In the genomic region with DNA sequence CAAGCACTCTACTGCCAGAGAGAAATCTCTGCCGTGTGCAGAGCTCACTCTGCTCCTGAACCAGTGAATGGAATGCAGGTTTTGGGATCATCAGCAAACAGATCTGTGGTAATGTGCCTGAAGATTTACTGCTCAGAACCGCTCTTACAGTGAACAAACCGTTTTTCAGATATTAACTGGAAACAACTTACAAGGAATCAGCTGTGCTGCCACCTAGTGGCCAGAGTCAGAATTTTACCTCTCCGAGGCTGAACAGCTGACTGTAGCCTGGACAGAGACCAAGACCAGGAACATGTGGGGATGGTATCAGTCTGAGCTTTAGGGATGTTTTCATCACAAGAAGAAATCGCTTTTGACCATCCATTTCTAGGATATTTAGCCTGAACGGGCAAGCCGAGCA, we compare ENCODE assay signal across 8 mouse cellular contexts.
DNase-seq lines count a peak whose midpoint lies in the region; ATAC-seq and TF ChIP-seq lines count a peak whose summit lies in the region.
"Not testable (repeated sequence)": the region's sequence is repeated elsewhere in the genome, so short reads cannot be mapped to it uniquely, and the experiment has no call there.

No protein-coding gene starts in this region.

- 15% methylated on average over 5 of the region's 7 CpGs for WGBS in lung, postnatal 0 days

- not testable (repeated sequence) for H3K9me3 ChIP-seq in lung, postnatal 0 days (ENCODE audit: low read length)

- peak; percentile 40 for TF ChIP-seq CTCF in lung, postnatal 0 days (IDR thresholded peaks at IDR 0.05)

- H3K27me3 ChIP-seq in lung, postnatal 0 days (replicated peaks; ENCODE audit: insufficient read depth, low read length): not testable (repeated sequence)

- not testable (repeated sequence) for TF ChIP-seq EP300 in lung, postnatal 0 days (IDR thresholded peaks at IDR 0.05)

- not testable (repeated sequence) for H3K4me2 ChIP-seq in lung, postnatal 0 days (replicated peaks; ENCODE audit: low read depth, low read length)

- peak; percentile 49 for DNase-seq in adrenal gland, postnatal 10 days
- DNase-seq in cerebellum, postnatal 25 days: peak; percentile 18 to 58
- DNase-seq in heart, adult 8-10 months (ENCODE audit: low spot score): peak; percentile 8
- peak; percentile 44 for DNase-seq in kidney, adult 9 months
- peak; percentile 9 to 25 for DNase-seq in layer of hippocampus, postnatal 36 days
- not testable (repeated sequence) for DNase-seq in lung, postnatal 0 days (ENCODE audit: low spot score)
- peak; percentile 15 for DNase-seq in right cerebral cortex, adult 18-20 months
- DNase-seq in thymus, postnatal 14 days: peak; percentile 23

- not testable (repeated sequence) for ATAC-seq in lung, postnatal 0 days

- not testable (repeated sequence) for H3K27ac ChIP-seq in lung, postnatal 0 days (ENCODE audit: low read length)

- not testable (repeated sequence) for H3K9ac ChIP-seq in lung, postnatal 0 days (replicated peaks; ENCODE audit: low read depth)

- not testable (repeated sequence) for H3K36me3 ChIP-seq in lung, postnatal 0 days (ENCODE audit: insufficient read depth, low read length)

- H3K4me1 ChIP-seq in lung, postnatal 0 days (ENCODE audit: insufficient read depth, low read depth, low read length): not testable (repeated sequence)

- H3K4me3 ChIP-seq in lung, postnatal 0 days (ENCODE audit: low read depth, low read length): not testable (repeated sequence)
